Mouse (Mus musculus): ENCODE measurements around the gene Slc9a1. TPM values are rescaled to one million over a fixed set of nuclear protein-coding genes. Genes with fewer than 3 reads are reported as not detected.

Gene Slc9a1
- polyA plus RNA-seq, 1 experiment from 2014 or later: 9.1 TPM

DNA sequence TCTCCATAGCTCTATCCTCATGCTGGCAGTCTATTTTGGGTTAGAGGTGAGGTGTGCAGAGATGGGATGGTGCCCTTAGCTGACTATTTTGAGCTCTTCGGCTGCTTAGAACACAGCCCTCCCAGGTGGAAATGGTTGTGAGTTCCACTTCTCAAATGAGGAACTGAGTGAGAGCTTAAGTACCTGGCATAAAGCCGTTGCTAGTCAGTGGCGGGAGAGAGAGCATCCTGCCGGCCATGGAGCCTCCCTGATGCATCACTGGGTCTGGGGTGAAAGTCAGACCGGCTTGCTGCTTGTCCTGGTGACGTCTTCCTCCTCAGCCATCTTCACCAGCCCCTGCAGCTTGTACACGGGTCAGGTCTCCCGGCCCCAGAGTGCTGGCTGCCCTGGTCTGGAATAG lies 28.5 kb downstream of the Slc9a1 start:
- H3K27ac ChIP-seq (ENCODE audit: low read length): no peak overlapping the region
- no peak overlapping the region for H3K4me3 ChIP-seq (ENCODE audit: low read length)
- H3K9me3 ChIP-seq (ENCODE audit: control insufficient read depth, low read length): no peaks in the 10 kb centered on the region
- H3K27me3 ChIP-seq (replicated peaks; ENCODE audit: control insufficient read depth, insufficient read depth, low read length): no peaks in the 10 kb centered on the region
- no peak overlapping the region for H3K9ac ChIP-seq (ENCODE audit: low read depth, low read length)
- no peaks in the 10 kb centered on the region for H3K36me3 ChIP-seq (ENCODE audit: control insufficient read depth, insufficient read depth, low read length)
- peaks cover 41% of the 10 kb centered on the region for H3K4me1 ChIP-seq (ENCODE audit: control insufficient read depth, insufficient read depth, low read length)
- WGBS: 77% methylated on average over 8 of the region's 8 CpGs
- no peak for ATAC-seq
- H3K4me2 ChIP-seq (ENCODE audit: low read depth, low read length): no peak overlapping the region

DNA sequence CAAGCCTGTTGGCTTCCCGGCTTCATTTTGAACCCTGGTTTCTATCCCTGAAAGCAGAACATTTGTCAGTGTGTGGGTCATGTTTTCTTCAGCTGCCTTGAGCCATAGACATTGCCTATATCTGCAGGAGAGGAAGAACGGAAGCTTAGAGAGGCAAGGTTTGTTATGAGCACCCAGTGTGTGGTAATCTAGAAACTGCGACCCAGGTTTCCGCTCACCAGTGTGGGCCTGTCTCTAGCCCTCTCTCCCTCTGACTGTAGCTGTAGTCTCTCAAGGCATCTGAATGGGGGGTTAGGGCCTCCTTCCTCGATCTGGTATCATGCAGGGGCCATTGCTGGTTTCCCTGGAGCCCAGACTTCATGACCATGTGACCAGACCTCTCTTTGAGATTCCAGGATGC lies 29.1 kb downstream of the Slc9a1 start:
- Histone ChIP-seq H3K27me3 (replicated peaks; ENCODE audit: control insufficient read depth, insufficient read depth, low read length) (no peaks in the 10 kb centered on the region), H3K9me3 (ENCODE audit: control insufficient read depth, low read length) (no peaks in the 10 kb centered on the region), H3K9ac (ENCODE audit: low read depth, low read length) (no peak overlapping the region), H3K4me3 (ENCODE audit: low read length) (no peak overlapping the region), H3K4me2 (ENCODE audit: low read depth, low read length) (no peak overlapping the region), H3K4me1 (ENCODE audit: control insufficient read depth, insufficient read depth, low read length) (peaks cover 41% of the 10 kb centered on the region), H3K27ac (ENCODE audit: low read length) (no peak overlapping the region), H3K36me3 (ENCODE audit: control insufficient read depth, insufficient read depth, low read length) (no peaks in the 10 kb centered on the region)
- 80% methylated on average over 5 of the region's 5 CpGs for WGBS
- no peak for ATAC-seq

DNA sequence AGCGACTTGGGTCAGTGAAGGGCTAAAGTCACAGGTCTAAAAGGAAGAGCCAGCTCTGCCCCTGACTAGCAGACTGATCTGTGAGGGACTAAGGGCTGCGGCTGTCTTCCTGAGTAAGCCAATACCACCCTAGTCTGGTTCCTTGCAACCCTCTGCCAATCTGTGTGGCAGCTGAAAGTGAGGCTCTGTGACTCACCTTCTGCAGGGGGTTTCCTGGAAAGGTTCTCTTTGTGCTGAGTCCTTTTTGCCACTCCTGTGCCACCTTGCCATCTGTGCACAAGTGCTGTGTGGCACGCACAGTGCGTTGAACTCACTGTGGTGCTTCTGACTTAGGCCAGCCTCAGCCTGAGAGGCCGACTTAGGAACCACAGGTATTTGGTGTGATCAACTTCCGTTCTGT lies 30.0 kb downstream of the Slc9a1 start:
- H3K4me2 ChIP-seq (ENCODE audit: low read depth, low read length): no peak overlapping the region
- H3K9me3 ChIP-seq (ENCODE audit: control insufficient read depth, low read length): no peaks in the 10 kb centered on the region
- H3K4me3 ChIP-seq (ENCODE audit: low read length): no peak overlapping the region
- H3K27me3 ChIP-seq (replicated peaks; ENCODE audit: control insufficient read depth, insufficient read depth, low read length): no peaks in the 10 kb centered on the region
- peaks cover 38% of the 10 kb centered on the region for H3K4me1 ChIP-seq (ENCODE audit: control insufficient read depth, insufficient read depth, low read length)
- 86% methylated on average over 6 of the region's 6 CpGs for WGBS
- H3K27ac ChIP-seq (ENCODE audit: low read length): no peak overlapping the region
- H3K9ac ChIP-seq (ENCODE audit: low read depth, low read length): no peak overlapping the region
- no peaks in the 10 kb centered on the region for H3K36me3 ChIP-seq (ENCODE audit: control insufficient read depth, insufficient read depth, low read length)
- ATAC-seq: no peak

DNA sequence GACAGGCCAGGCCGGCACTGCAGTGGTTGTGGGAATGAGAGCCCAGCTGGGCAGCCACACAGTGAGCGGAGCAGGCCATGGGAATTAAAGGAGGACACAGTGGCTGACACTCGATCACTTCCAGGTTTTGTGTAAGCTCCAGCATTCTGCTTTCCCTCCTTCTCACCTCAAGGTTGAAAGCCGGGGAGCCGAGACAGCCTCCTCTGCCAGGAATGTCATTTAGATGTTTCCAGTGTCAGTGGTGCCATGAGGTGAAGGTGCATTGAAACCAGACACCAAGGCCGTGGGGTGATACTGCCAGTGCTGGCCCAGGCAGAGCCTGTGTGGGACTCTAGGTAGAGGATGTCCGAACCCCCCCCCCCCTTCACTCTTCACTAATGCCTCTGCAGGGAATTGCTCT lies 30.6 kb downstream of the Slc9a1 start:
- H3K4me3 ChIP-seq (ENCODE audit: low read length): no peak overlapping the region
- no peak overlapping the region for H3K4me2 ChIP-seq (ENCODE audit: low read depth, low read length)
- 0 out of 2 replicates have a peak, but pooled peaks cover under 1% of the 10 kb centered on the region for H3K36me3 ChIP-seq (ENCODE audit: control insufficient read depth, insufficient read depth, low read length)
- 55% methylated on average over 7 of the region's 7 CpGs for WGBS
- H3K9ac ChIP-seq (ENCODE audit: low read depth, low read length): no peak overlapping the region
- no peak for ATAC-seq
- H3K27me3 ChIP-seq (replicated peaks; ENCODE audit: control insufficient read depth, insufficient read depth, low read length): no peaks in the 10 kb centered on the region
- no peaks in the 10 kb centered on the region for H3K9me3 ChIP-seq (ENCODE audit: control insufficient read depth, low read length)
- H3K27ac ChIP-seq (ENCODE audit: low read length): no peak overlapping the region
- peaks cover 32% of the 10 kb centered on the region for H3K4me1 ChIP-seq (ENCODE audit: control insufficient read depth, insufficient read depth, low read length)

DNA sequence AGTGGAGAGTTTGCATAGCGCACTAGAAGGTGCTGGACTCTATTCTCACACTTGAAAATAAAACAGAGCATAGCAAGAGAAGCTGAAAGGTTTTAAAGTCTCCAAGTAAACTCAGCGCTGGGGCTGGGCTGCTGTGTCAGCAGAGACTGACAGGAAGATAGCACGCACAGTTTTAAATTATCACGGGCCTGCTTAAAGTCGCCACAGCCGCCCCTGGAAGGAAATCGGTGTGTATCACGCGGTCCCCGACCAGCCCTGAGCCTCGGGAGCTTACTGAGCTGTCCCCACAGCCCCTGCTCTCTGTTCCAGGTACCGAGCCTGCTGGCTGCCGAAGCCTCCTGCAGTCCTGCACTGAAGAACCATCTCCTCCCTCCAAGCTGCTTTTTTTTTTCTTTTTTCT lies 32.5 kb downstream of the Slc9a1 start:
- Histone ChIP-seq H3K27ac (ENCODE audit: low read length) (0 out of 2 replicates have a peak overlapping the region, but pooled peaks have one; percentile 46), H3K36me3 (ENCODE audit: control insufficient read depth, insufficient read depth, low read length) (0 out of 2 replicates have a peak, but pooled peaks cover 2% of the 10 kb centered on the region), H3K4me1 (ENCODE audit: control insufficient read depth, insufficient read depth, low read length) (peaks cover 28% of the 10 kb centered on the region), H3K4me2 (ENCODE audit: low read depth, low read length) (no peak overlapping the region), H3K9ac (ENCODE audit: low read depth, low read length) (0 out of 2 replicates have a peak overlapping the region, but pooled peaks have one; percentile 38), H3K9me3 (ENCODE audit: control insufficient read depth, low read length) (no peaks in the 10 kb centered on the region), H3K4me3 (ENCODE audit: low read length) (no peak overlapping the region), H3K27me3 (replicated peaks; ENCODE audit: control insufficient read depth, insufficient read depth, low read length) (no peaks in the 10 kb centered on the region)
- 37% methylated on average over 13 of the region's 13 CpGs for WGBS
- no peak; the same call in 1 of the 2 replicates for ATAC-seq

DNA sequence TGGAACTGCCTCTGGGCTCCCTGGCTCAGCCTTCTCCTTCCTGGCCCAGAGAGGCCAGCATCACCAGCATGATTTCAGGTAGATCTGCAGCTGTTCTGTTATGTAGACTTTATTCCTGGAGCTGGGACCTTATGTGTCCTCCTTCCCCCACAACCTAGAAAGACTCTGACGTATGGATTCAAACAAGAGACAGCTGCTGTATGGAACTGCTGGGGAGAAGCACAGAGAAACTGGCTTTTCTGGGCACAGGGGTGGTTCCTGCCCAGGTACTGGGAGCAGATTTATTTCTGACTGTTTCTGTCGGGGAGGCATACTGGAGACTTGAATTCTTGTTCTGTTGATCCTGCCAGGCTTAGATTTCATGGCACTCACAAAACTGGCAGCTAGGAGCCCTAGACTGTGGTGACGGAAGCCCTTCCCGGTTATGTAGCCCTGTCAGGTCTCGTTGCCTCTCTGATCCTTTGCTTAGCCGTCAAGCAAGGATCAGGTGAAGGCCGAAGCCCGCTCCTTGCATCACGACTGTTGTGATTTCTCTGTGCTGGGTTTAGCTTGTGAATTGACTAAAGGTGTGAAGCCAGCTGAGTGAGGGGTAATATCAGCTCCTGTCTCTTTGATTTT lies 34.2 kb downstream of the Slc9a1 start:
- ATAC-seq: no peak
- no peak overlapping the region for H3K27ac ChIP-seq (ENCODE audit: low read length)
- H3K4me1 ChIP-seq (ENCODE audit: control insufficient read depth, insufficient read depth, low read length): peaks cover 44% of the 10 kb centered on the region
- H3K9me3 ChIP-seq (ENCODE audit: control insufficient read depth, low read length): no peaks in the 10 kb centered on the region
- no peaks in the 10 kb centered on the region for H3K27me3 ChIP-seq (replicated peaks; ENCODE audit: control insufficient read depth, insufficient read depth, low read length)
- no peak overlapping the region for H3K4me2 ChIP-seq (ENCODE audit: low read depth, low read length)
- whole genome bisulfite sequencing: 88% methylated on average over 9 of the region's 9 CpGs
- no peak overlapping the region for H3K4me3 ChIP-seq (ENCODE audit: low read length)
- no peak overlapping the region for H3K9ac ChIP-seq (ENCODE audit: low read depth, low read length)
- 0 out of 2 replicates have a peak, but pooled peaks cover 2% of the 10 kb centered on the region for H3K36me3 ChIP-seq (ENCODE audit: control insufficient read depth, insufficient read depth, low read length)

DNA sequence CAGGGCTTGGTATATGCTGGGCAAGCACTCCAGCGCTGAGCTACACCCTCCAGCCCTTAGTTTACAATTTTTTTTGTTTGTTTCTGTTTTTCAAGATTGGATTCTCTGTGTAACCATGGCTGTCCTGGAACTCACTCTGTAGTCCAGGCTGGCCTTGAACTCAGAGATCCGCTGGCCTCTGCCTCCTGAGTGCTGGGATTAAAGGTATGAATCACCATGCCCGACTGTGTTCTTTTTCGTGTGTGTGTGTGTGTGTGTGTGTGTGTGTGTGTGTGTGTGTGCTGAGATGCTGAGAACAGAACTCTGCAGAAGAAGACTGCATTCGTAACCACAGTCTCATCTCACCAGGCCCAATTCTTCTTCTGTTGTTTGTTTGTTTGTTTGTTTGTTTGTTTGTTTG lies 34.8 kb downstream of the Slc9a1 start:
- no peaks in the 10 kb centered on the region for H3K27me3 ChIP-seq (replicated peaks; ENCODE audit: control insufficient read depth, insufficient read depth, low read length)
- H3K4me1 ChIP-seq (ENCODE audit: control insufficient read depth, insufficient read depth, low read length): peaks cover 38% of the 10 kb centered on the region
- 70% methylated on average over 5 of the region's 5 CpGs for WGBS
- H3K27ac ChIP-seq (ENCODE audit: low read length): no peak overlapping the region
- no peaks in the 10 kb centered on the region for H3K9me3 ChIP-seq (ENCODE audit: control insufficient read depth, low read length)
- no peak overlapping the region for H3K9ac ChIP-seq (ENCODE audit: low read depth, low read length)
- ATAC-seq: no peak
- 0 out of 2 replicates have a peak, but pooled peaks cover 2% of the 10 kb centered on the region for H3K36me3 ChIP-seq (ENCODE audit: control insufficient read depth, insufficient read depth, low read length)
- no peak overlapping the region for H3K4me2 ChIP-seq (ENCODE audit: low read depth, low read length)
- no peak overlapping the region for H3K4me3 ChIP-seq (ENCODE audit: low read length)

DNA sequence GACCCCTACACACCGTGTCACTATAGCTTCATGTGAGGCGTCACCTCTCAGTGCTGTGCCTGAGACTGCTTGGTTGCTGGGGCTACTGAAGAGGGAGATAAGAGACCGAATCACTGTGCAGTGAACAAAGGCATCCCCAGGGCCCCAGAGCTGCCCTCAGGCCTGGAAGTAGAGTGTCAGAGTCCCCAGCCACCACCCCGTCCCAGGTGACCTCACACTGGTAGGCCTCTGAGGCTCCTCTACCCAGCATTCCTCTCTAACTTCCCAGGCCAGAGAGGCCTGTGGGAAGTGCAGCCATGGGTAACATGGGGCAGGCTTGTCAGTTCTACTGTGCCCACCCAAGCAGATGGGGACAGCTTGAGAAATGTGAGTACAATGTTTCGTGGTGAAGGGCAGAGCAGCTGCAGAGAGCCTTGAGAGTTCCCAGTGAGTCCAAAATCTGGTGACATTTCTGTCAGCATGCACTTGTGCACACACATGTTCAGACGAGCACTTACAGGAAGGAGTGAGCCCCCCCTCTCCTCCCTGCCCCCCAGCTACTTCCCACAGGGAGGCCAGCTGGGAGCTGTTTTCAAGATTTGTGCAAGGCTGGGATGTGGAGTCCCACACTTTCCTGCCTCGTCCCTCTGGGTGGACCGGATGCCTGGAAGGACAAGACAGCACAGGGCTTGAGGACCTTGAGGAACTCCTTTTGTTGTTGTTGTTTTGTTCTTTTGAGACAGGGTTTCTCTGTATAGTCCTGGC lies 37.0 kb downstream of the Slc9a1 start:
- Histone ChIP-seq H3K4me2 (ENCODE audit: low read depth, low read length) (no peak overlapping the region), H3K9ac (ENCODE audit: low read depth, low read length) (no peak overlapping the region), H3K4me3 (ENCODE audit: low read length) (no peak overlapping the region), H3K9me3 (ENCODE audit: control insufficient read depth, low read length) (no peaks in the 10 kb centered on the region), H3K27me3 (replicated peaks; ENCODE audit: control insufficient read depth, insufficient read depth, low read length) (no peaks in the 10 kb centered on the region), H3K36me3 (ENCODE audit: control insufficient read depth, insufficient read depth, low read length) (0 out of 2 replicates have a peak, but pooled peaks cover 2% of the 10 kb centered on the region), H3K27ac (ENCODE audit: low read length) (peak overlapping the region; percentile 19; the same call in 1 of the 2 replicates), H3K4me1 (ENCODE audit: control insufficient read depth, insufficient read depth, low read length) (peaks cover 35% of the 10 kb centered on the region)
- peak; percentile 61 for ATAC-seq
- 64% methylated on average over 8 of the region's 8 CpGs for WGBS

DNA sequence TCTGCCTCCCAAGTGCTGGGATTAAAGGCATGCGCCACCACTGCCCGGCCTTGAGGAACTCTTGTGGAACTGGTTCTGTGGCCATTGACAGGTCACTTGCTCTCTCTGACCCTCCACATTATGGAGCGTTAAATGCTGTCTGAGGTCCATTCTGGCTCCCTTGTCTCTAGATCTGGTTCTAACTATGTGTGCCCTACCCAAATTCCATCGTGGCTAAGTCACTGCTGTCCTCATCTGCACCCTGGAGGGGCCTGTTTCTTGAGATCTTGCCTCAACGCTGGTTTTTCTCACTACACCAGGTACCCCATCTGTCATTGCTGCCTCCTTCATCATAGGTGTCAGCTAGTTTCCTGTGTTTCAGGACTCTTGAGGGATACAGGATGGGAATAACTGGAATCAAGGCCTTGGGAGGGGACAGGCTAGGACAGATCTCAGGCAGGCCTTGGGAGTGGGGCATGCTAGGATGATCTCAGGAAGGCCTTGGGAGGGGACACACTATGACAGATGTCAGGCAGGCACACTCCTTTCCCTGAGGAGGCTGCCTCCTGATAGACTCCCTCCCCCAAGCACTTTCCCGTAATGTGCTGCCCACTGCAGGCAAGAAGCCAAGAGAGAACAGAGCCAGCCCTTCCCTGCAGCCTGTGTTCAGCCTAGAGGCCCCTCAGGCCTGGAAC lies 37.7 kb downstream of the Slc9a1 start:
- Histone ChIP-seq H3K4me1 (ENCODE audit: control insufficient read depth, insufficient read depth, low read length) (peaks cover 28% of the 10 kb centered on the region), H3K27ac (ENCODE audit: low read length) (peak overlapping the region; percentile 60), H3K4me2 (ENCODE audit: low read depth, low read length) (no peak overlapping the region), H3K36me3 (ENCODE audit: control insufficient read depth, insufficient read depth, low read length) (0 out of 2 replicates have a peak, but pooled peaks cover 2% of the 10 kb centered on the region), H3K27me3 (replicated peaks; ENCODE audit: control insufficient read depth, insufficient read depth, low read length) (no peaks in the 10 kb centered on the region), H3K4me3 (ENCODE audit: low read length) (no peak overlapping the region), H3K9me3 (ENCODE audit: control insufficient read depth, low read length) (no peaks in the 10 kb centered on the region), H3K9ac (ENCODE audit: low read depth, low read length) (peak overlapping the region; percentile 49; the same call in 1 of the 2 replicates)
- 49% methylated on average over 6 of the region's 6 CpGs for WGBS
- no peak for ATAC-seq
